Mouse (Mus musculus) left cerebral cortex, adult 18-20 months (tissue): ENCODE measurements around the gene Dnaaf5. TPM values are rescaled to one million over a fixed set of nuclear protein-coding genes. Genes with fewer than 3 reads are reported as not detected.

Source experiments
- DNase-seq, 2 experiments: peaks; one replicate each; pipeline ENCODE4 v3.0.0; 2021 to 2022; ENCODE audit warnings: low spot score in 2 of 2, mixed read lengths in 1 of 2
- long read RNA-seq, 2 experiments: library from polyadenylated mRNA; stranded (forward); transcript quantifications; one replicate each; pipeline ENCODE4 v2.0.0; 2021
- total RNA-seq, 2 experiments: library from RNA; stranded (reverse); gene quantifications; 2 replicates each; pipeline ENCODE4 v1.2.3; 2021

The Dnaaf5 gene
- total RNA-seq, result 1 to 10 TPM; 7.1 to 9.0 TPM
- long read RNA-seq, experiment 1, transcript Dnaaf5-201 (13 exons, 3,450 nt), result major isoform, 9 of 10 reads
- long read RNA-seq, experiment 1, partial matches to known transcripts, result 1 of 10 reads
- long read RNA-seq, experiment 1, other reads (novel, unspliced or antisense), result 0 of 10 reads
- long read RNA-seq, experiment 2, transcript Dnaaf5-201 (13 exons, 3,450 nt), result major isoform, 5 of 8 reads
- long read RNA-seq, experiment 2, partial matches to known transcripts, result 1 of 8 reads
- long read RNA-seq, experiment 2, other reads (novel, unspliced or antisense), result 2 of 8 reads

GRCm38 (mm10) chr5:139149681-139150602, at the start of gene Dnaaf5, which contains the start of gene Prkar1b:
Dnaaf5 (plus strand) TSS chr5:139150223.
Prkar1b (minus strand) TSS chr5:139150001.
- peak; percentile 96 to 97 for DNase-seq

GRCm38 (mm10) chr5:139101783-139102182, 48.2 kb upstream of the Dnaaf5 start:
- no peak for DNase-seq

GRCm38 (mm10) chr5:139107815-139108214, 42.2 kb upstream of the Dnaaf5 start:
- DNase-seq, result peak in 1 of 2 experiments; percentile 39

- no peak for DNase-seq
These were observed 39.7 kb upstream of the Dnaaf5 start for GRCm38 (mm10) chr5:139110140-139110855.

- no peak for DNase-seq
These were observed 38.0 kb upstream of the Dnaaf5 start for GRCm38 (mm10) chr5:139111991-139112390.

GRCm38 (mm10) chr5:139112418-139112817, 37.6 kb upstream of the Dnaaf5 start:
- DNase-seq, result no peak

- DNase-seq, result no peak
These were observed 35.1 kb upstream of the Dnaaf5 start for GRCm38 (mm10) chr5:139114876-139115275.

GRCm38 (mm10) chr5:139115507-139115906, 34.5 kb upstream of the Dnaaf5 start:
- DNase-seq, result no peak

GRCm38 (mm10) chr5:139118139-139118960, 31.7 kb upstream of the Dnaaf5 start:
- no peak for DNase-seq

GRCm38 (mm10) chr5:139118961-139119276, 31.1 kb upstream of the Dnaaf5 start:
- DNase-seq, result no peak

GRCm38 (mm10) chr5:139125717-139126116, 24.3 kb upstream of the Dnaaf5 start:
- DNase-seq, result no peak

GRCm38 (mm10) chr5:139128476-139129065, 21.5 kb upstream of the Dnaaf5 start:
- DNase-seq, result no peak

- peak; percentile 36 to 45 for DNase-seq
These were observed 20.9 kb upstream of the Dnaaf5 start for GRCm38 (mm10) chr5:139129078-139129477.

GRCm38 (mm10) chr5:139129572-139130151, 20.4 kb upstream of the Dnaaf5 start:
- peak; percentile 64 to 82 for DNase-seq

- DNase-seq, result no peak
These were observed 19.7 kb upstream of the Dnaaf5 start for GRCm38 (mm10) chr5:139130351-139130750.

GRCm38 (mm10) chr5:139134501-139134900, 15.5 kb upstream of the Dnaaf5 start:
- DNase-seq, result no peak

- no peak for DNase-seq
These were observed 13.7 kb upstream of the Dnaaf5 start for GRCm38 (mm10) chr5:139136341-139136740.

- no peak for DNase-seq
These were observed 12.8 kb upstream of the Dnaaf5 start for GRCm38 (mm10) chr5:139137176-139137575.

- DNase-seq, result peak; percentile 85 to 87
These were observed 11.6 kb upstream of the Dnaaf5 start for GRCm38 (mm10) chr5:139138261-139138925.
